Mouse (Mus musculus) myocyte (in vitro differentiated cells): Measurements from ENCODE around the gene Rftn1.

ENCODE experiments used
- E2F4 ChIP-seq: IDR thresholded peaks from one replicate; pipeline ENCODE4 v1.6.1; 2011; ENCODE audit warnings: mild to moderate bottlenecking, control low read depth, moderate library complexity; ENCODE audit not compliant: insufficient read depth
- MAX ChIP-seq: IDR thresholded peaks from one replicate; pipeline ENCODE4 v1.6.1; 2011; ENCODE audit warnings: low read depth, mild to moderate bottlenecking, control low read depth
- POLR2A ChIP-seq: IDR thresholded peaks from one replicate; pipeline ENCODE4 v1.6.1; 2011; ENCODE audit warnings: low read depth, mild to moderate bottlenecking, control low read depth, moderate library complexity; ENCODE audit not compliant: insufficient read length
- POLR2AphosphoS2 ChIP-seq: IDR thresholded peaks from one replicate; pipeline ENCODE4 v1.6.1; 2011; ENCODE audit warnings: low read depth, control low read depth; ENCODE audit not compliant: insufficient read length
- TCF12 ChIP-seq: IDR thresholded peaks from one replicate; pipeline ENCODE4 v1.6.1; 2011; ENCODE audit warnings: mild to moderate bottlenecking, control low read depth; ENCODE audit not compliant: poor library complexity, insufficient read depth, severe bottlenecking

DNA sequence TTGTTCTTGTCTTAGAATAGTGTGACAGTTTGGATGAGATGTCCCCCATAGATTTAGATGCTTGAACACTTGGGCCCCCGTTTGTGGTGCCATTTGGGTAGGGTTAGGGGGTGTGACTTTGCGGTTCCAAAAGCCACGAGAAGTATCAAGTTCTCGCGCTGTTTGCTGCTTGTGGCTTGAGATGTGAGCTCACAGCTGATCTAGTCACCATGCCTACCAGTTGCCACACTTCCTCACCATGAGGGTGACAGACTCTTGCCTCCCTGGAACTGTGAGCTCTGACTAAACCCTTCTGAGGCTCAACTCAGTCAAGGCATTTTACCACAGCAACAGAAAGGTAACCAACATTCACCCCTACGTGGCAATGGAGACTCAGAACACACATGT is 118.9 kb downstream of the Rftn1 start:
- no peak for TF ChIP-seq MAX
- no peak for TF ChIP-seq E2F4
- TF ChIP-seq TCF12: no peak
- no peak for TF ChIP-seq POLR2AphosphoS2
- TF ChIP-seq POLR2A: no peak
